Mouse (Mus musculus) kidney, embryonic 14.5 days (tissue): ENCODE measurements at regions not wholly inside any gene's neighbourhood (a gene's known extent, or its start where the extent isn't known, plus 50 kb on each side); places are given as distances from the start of the nearest gene placed in this dataset.

Source experiments
- ATAC-seq: fragments of 200-750 bp; cut with Nextera tagmentation; 2 replicates; pipeline ENCODE4 v1.8.0; 2017; ENCODE audit warnings: moderate number of reproducible peaks, mild to moderate bottlenecking, moderate TSS enrichment, moderate library complexity; ENCODE audit not compliant: low FRiP score, low TSS enrichment
- H3K27ac ChIP-seq: fragments of 300-500 bp; sonication (generic); 2 replicates; pipeline ENCODE4 v1.5.1; 2014; ENCODE audit warnings: low read depth, mild to moderate bottlenecking, low read length, moderate library complexity, mixed read lengths
- H3K27me3 ChIP-seq: fragments of 300-500 bp; sonication (generic); 2 replicates; pipeline ENCODE4 v1.6.1; 2014; ENCODE audit warnings: mild to moderate bottlenecking, low read length; ENCODE audit not compliant: control insufficient read depth, insufficient read depth
- H3K36me3 ChIP-seq: fragments of 300-500 bp; sonication (generic); 2 replicates; pipeline ENCODE4 v1.6.1; 2014; ENCODE audit warnings: low read length, mixed read lengths; ENCODE audit not compliant: control insufficient read depth, insufficient read depth
- H3K4me1 ChIP-seq: fragments of 300-500 bp; sonication (generic); 2 replicates; pipeline ENCODE4 v1.6.1; 2014; ENCODE audit warnings: low read length, mixed read lengths; ENCODE audit not compliant: control insufficient read depth, insufficient read depth
- H3K4me2 ChIP-seq: fragments of 300-500 bp; sonication (generic); replicated peaks from 2 replicates; pipeline ENCODE4 v1.6.1; 2014; ENCODE audit warnings: low read depth, mild to moderate bottlenecking, low read length
- H3K4me3 ChIP-seq: fragments of 300-500 bp; sonication (generic); 2 replicates; pipeline ENCODE4 v1.5.1; 2014; ENCODE audit warnings: mild to moderate bottlenecking, low read length
- H3K9ac ChIP-seq: fragments of 300-500 bp; sonication (generic); 2 replicates; pipeline ENCODE4 v1.6.1; 2014; ENCODE audit warnings: low read depth, mild to moderate bottlenecking, low read length, moderate library complexity
- H3K9me3 ChIP-seq: fragments of 300-500 bp; sonication (generic); 2 replicates; pipeline ENCODE4 v1.6.1; 2016; ENCODE audit warnings: low read length; ENCODE audit not compliant: control insufficient read depth
- WGBS: fragments of 180-500 bp; shearing (Covaris S2); extraction: QIAGEN DNeasy Blood & Tissue Kit; methylation state at CpG from one replicate; pipeline ENCODE4 v1.1.7; 2014; 5-methylcytosine and 5-hydroxymethylcytosine counted together

DNA sequence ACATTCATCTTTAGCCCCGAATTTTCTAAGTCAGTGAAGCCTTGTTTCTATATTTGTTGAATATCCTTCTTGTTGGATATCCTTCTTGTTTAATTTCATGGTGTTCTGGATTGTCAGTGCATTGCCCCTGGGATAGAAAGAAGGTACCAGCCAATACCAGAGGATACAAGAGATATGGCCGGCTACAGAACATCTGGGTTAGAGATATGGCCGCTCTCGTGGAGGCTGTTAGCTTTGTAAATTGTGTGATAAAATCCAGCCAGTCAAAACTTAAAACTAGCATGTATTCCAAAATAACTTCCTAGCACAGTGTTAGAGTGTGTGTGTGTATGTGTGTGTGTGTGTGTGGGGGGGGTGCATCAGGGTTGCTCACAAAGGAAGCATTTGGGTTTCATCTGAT is 241.4 kb upstream of the Sstr1 start:
- Histone ChIP-seq H3K9ac (no peak overlapping the region), H3K4me3 (no peak overlapping the region), H3K36me3 (no peaks in the 10 kb centered on the region), H3K27ac (no peak overlapping the region), H3K4me2 (no peak overlapping the region), H3K4me1 (no peaks in the 10 kb centered on the region), H3K27me3 (no peaks in the 10 kb centered on the region), H3K9me3 (no peaks in the 10 kb centered on the region)
- WGBS, result 90% methylated on average over 4 of the region's 4 CpGs
- no peak for ATAC-seq

DNA sequence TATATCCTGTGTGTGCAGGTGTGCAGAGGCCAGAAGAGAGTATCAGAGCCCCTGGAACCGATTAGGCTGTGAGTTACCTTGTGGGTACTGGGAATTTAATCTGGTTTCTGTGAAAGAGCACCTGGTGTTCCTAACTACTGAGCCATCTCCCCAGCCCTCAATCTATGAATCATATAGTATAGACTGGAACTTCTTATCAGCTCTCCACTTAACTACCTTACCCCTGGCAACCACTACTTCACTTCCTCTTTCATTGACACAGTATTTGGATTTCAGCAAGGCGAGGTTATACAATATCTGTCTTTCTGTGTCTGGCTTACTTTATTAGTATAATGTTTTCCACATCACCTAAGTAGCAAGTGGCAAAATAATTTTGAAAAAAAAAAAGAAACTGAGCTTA is 239.1 kb upstream of the Sstr1 start:
- Histone ChIP-seq H3K9me3 (no peaks in the 10 kb centered on the region), H3K36me3 (no peaks in the 10 kb centered on the region), H3K27ac (no peak overlapping the region), H3K9ac (no peak overlapping the region), H3K4me2 (no peak overlapping the region), H3K4me1 (no peaks in the 10 kb centered on the region), H3K4me3 (no peak overlapping the region), H3K27me3 (no peaks in the 10 kb centered on the region)
- WGBS, result 87% methylated on average over 2 of the region's 2 CpGs
- ATAC-seq, result no peak
